Mouse (Mus musculus): ENCODE data around the gene Acvrl1. TPM values are rescaled to one million over a fixed set of nuclear protein-coding genes. Genes with fewer than 3 reads are reported as not detected.

The Acvrl1 gene
- 10 to 100 TPM; 22.3 to 31.1 TPM for total RNA-seq (2021)

- peak; percentile 80 to 81 for DNase-seq
- intact Hi-C loops (cut with DNase I): no loop called here
Observed at GRCm38 (mm10) chr15:101128181-101129089, at the start of gene Acvrl1. Gene Acvrl1 (plus strand): TSS chr15:101128522.

- peak; percentile 91 to 92 for DNase-seq
- intact Hi-C loops (cut with DNase I): no loop called here
Observed at GRCm38 (mm10) chr15:101078731-101079156, 49.6 kb upstream of the Acvrl1 start.

DNA sequence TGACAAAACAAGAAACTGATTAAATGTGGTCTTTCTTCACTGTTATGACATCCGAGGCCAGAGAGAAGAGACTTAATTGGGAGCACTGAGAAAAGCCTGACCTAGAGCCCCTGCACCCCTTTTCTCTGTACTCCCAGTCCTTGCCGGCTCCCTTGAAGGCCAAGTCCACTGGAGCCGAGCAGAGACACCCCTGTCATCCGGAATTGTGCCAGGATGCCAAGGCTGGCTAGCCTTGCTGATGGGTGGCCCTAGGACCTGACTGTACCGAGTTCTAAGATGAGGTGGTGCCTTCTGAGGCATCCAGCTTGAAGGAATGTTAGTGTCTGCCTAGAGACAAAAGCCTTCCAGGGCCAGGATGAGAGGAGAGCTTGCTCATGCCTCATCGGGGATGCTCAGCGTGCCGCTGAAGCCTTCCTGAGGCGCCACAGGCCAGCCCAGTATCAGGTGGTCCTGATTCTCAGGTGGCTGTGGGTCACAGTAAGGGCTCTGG lies 48.2 kb upstream of the Acvrl1 start:
- no peak for DNase-seq
- intact Hi-C loops (cut with DNase I): no loop called here

DNA sequence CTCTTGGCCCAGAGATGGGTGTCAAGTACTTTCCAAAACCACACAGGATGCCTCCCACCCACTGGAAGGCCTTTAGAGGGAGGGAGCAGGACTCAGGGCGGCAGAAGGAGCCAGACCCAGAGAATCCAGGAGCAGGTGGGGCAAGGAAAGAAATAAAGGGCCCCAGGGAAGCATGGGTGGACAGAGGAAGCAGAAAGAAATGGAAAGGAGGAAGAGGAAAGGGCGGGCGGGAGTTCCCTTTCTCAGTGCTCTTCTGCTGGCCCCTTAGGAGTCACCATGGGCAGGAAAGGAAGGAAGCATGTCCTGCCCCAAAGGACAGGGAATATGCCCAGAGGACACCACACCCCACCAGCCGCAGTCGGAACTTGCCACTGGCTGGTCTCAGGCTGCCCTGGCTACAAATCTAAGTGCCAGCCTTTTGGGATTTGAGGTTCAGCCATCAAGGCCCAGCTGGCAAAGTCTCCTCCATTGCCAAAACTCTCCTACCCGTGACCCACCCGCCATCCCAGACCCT lies 47.2 kb upstream of the Acvrl1 start:
- DNase-seq: no peak
- intact Hi-C loops (cut with DNase I): no loop called here

DNA sequence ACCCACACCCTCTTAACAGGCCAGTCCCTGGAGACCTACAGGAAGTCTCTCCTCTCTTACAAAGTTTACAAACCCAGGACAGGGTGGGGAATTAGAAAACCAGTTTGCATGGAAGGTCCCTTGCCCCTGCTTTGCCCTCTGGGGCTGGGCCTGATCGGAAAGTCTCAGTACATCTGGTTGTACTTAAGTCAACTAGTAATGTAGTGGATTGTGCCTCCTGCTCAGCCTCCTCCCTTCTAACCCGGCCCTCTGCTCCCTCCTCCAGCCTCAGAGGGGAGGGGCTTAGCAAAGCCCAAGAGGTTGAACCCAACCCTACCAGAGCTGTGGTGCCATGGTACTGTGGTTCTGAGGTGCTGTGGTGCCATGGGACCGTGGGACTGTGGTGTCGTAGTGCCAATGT lies 46.1 kb upstream of the Acvrl1 start:
- DNase-seq: no peak

GRCm38 (mm10) chr15:101084499-101084898 lies 43.8 kb upstream of the Acvrl1 start:
- DNase-seq: no peak
- intact Hi-C loops (cut with DNase I): no loop called here

More for the DNA sequence above, 46.1 kb upstream of the Acvrl1 start:
- intact Hi-C loops (cut with DNase I): no loop called here

GRCm38 (mm10) chr15:101086451-101086850 lies 41.9 kb upstream of the Acvrl1 start:
- intact Hi-C loops (cut with DNase I): no loop called here
- no peak for DNase-seq

- no peak for DNase-seq
- intact Hi-C loops (cut with DNase I): no loop called here
Observed at GRCm38 (mm10) chr15:101086956-101087355, 41.4 kb upstream of the Acvrl1 start.

DNA sequence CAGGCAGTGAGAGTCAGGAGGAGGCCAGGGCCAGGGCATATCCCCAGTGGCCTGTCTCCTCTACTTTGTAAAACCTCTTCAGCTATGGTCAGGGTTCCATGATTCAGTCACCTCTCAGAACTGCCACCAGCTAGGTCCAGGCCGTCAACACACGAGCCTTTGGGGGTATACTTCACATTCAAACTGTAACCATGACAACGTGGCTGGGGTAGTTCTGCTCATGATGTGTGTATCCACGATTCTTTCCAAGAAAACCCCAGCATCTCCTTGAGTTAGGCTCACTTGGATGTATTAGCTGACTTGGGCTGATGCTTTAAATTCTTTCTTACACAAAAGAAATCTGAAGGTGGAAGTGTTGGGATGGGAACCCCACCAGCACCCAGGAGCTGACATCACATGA lies 40.0 kb upstream of the Acvrl1 start:
- intact Hi-C loops (cut with DNase I): no loop called here
- no peak for DNase-seq

DNA sequence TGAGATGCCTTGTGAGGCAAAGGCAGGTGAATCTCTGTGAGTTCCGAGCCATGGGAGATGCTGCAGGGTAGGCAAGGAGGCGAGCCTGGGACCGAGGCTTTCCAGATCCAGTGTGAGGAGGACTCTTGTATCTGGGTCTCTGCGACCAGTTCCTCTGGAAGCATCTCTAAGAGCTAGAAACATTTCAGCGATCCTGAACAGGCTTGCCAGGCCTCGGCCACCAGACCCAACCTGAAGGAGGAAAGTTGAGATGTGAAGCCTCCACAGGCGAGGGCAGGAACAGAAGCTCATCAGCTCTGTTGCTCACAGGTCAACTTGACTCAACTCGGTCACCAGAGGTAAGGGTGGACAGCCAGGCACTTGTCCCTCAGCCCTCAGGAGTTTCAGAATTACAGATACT lies 36.8 kb upstream of the Acvrl1 start:
- intact Hi-C loops (cut with DNase I): no loop called here
- no peak for DNase-seq

DNA sequence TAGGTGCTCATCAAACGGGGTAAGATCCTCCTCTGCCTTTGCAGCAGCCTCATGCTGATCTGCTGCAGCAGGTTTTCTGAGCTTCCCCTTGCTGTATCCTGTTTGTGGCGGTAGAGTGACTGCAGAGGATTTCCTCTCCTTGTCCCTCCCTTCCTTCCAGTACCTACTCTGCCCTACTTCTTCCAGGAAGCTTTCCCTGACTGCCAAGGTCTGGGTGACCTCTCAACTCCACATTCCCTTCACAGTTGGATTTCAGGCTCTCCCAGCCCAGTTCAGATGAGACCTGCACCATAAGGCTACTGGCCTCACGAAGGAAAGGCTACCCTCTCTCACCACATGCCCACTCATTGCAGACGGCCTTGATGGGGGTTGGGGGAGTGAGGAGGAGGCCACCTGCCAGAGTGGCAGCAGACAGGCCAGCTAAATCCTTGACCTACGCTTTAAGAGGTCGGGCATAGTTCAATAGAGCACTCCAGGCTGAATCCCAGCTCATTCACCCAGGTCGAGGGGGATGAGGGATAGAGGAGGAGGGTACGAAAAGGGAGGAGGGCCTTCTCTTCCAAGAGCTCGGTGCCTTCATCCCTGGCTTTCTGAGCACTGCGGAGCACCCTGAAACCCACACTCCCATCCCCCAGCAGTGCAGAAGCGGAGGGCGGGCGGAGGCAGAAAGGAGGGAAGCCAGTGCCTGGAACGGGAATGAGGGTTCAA lies 36.0 kb upstream of the Acvrl1 start:
- intact Hi-C loops (cut with DNase I): no loop called here
- DNase-seq: no peak

DNA sequence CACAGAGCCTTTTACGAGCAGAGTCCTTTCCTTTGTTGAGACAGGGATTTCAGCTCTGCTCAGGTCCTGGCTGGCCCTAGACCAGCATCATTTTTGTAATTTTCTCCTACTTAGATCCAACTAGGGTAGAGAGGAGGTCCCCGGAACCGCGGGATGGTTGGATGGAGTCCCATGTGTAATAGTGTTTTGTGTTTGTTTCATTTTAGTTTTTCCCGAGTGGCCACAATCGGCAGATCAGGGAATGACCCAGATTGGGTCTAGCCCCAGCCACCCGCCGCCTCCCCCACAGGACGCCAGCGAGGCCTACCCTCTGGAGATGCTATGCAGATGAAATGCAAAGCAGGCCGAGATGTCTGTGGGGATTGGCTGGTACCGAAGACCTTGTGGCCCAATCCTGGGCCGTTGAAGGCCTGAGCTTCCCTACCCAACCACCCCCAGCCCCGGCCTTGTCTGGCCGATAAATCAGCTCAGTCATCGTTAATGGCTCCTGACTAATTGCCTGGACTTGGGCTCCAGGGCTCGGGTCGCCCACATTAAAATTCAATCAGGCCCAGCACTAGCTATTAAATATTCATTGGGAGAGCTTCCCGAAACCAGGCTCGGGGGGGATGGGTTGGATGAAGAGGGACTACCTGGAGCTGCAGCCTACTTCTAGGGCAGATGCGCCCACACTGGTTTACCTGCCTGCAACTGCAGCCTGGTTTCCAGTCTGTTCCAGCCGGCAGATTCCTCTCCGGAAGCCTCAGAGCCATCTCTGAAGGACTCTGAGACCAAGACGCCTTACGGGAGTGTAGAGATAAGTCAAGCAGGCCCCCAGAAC lies 35.3 kb upstream of the Acvrl1 start:
- intact Hi-C loops (cut with DNase I): no loop called here
- no peak for DNase-seq

- DNase-seq: no peak
- intact Hi-C loops (cut with DNase I): no loop called here
Observed at GRCm38 (mm10) chr15:101093988-101094387, 34.3 kb upstream of the Acvrl1 start.

GRCm38 (mm10) chr15:101094979-101095378 lies 33.3 kb upstream of the Acvrl1 start:
- DNase-seq: no peak
- intact Hi-C loops (cut with DNase I): no loop called here

GRCm38 (mm10) chr15:101095392-101095791 lies 32.9 kb upstream of the Acvrl1 start:
- no peak for DNase-seq
- intact Hi-C loops (cut with DNase I): no loop called here

GRCm38 (mm10) chr15:101097985-101098651 lies 30.2 kb upstream of the Acvrl1 start:
- no peak for DNase-seq
- intact Hi-C loops (cut with DNase I): no loop called here

DNA sequence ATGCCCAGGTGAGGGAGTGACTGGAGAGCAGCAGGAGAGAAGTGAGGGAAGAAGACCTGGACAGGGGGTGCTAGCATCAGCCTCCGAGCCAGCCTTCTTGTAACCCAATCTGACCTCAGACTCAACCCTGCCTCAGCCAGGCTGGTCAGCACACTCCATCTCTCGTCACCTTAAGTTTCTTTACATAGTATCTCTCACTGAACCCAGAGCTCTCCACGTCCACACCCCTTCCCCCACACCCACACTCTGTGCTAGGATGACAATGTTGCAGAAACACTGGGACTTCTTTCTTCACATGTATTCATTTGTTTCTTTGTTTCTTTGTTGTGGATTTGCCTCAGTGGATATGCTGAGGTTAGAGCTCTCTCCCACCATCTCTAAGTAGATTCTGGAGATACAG lies 27.3 kb upstream of the Acvrl1 start:
- intact Hi-C loops (cut with DNase I): no loop called here

DNA sequence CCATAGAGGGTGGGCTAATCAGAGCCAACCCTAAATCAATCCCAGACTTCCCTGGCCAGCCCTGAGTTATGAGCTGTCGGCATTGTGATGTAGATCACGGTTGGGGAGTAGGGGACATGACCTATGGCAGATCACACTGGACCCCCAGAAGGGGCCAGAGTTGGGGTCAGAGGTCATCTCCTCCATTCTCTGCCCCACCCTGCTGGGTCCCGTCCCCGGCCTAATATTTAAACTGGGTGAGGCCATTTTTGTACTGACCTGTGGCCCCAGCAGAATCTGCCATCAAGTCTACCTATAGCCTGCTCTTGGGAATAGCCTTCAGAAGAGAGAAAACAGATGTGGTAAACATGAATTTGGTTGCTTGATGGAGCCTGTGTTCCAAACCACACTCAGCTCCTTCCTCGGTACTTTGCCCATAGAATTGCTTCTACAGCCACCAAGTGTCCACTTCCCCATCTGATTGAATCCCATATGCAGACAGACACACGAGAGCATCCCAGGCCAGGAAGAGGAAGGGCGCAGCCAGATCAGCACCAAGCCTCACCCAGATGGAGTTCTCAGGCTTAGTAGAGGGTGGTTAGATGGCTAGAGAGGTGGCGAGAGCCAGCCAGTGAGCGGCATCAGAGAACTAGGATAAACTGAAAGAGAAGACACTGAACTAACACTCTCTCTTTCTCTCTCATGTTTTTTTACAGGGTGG lies 24.6 kb upstream of the Acvrl1 start:
- intact Hi-C loops (cut with DNase I): loop anchor here (2.0 kb wide), 1 partner anchor 47 kb away; no protein-coding TSS in a partner anchor

More for the DNA sequence above, 27.3 kb upstream of the Acvrl1 start:
- no peak for DNase-seq

DNA sequence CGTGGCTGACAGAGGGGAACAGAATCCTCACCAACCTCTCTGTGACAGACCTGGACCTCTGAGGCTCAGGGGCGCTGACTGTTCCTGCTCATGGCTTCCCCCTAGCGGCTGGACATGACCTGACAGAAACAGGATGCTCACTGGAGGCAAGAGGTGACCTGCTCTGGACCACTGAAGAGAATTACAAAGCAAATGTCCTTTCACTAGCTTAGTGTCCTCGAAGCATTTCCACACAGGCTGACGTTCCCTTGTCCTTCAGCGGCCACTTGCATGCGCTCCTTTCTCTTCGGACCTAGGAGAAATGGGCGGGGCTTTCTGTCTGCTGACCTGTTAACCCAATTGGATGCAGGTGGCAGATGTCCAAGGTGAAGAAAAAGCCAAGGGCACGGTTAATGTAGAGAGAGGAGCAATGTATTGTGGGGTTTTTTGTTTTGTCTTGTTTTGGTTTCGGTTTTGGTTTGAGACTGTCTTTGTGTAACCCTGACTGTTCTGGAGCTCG lies 22.8 kb upstream of the Acvrl1 start:
- peak; percentile 85 to 88 for DNase-seq
- intact Hi-C loops (cut with DNase I): loop anchor here (2.0 to 5.0 kb wide), 2 partner anchors 49 to 58 kb away; partner anchors contain the start of gene Gm47841

More for the DNA sequence above, 24.6 kb upstream of the Acvrl1 start:
- DNase-seq: no peak

All from heart, postnatal 36 days (tissue).